Mouse (Mus musculus): ENCODE measurements at regions not wholly inside any gene's neighbourhood (a gene's known extent, or its start where the extent isn't known, plus 50 kb on each side); places are given as distances from the start of the nearest gene placed in this dataset.

DNA sequence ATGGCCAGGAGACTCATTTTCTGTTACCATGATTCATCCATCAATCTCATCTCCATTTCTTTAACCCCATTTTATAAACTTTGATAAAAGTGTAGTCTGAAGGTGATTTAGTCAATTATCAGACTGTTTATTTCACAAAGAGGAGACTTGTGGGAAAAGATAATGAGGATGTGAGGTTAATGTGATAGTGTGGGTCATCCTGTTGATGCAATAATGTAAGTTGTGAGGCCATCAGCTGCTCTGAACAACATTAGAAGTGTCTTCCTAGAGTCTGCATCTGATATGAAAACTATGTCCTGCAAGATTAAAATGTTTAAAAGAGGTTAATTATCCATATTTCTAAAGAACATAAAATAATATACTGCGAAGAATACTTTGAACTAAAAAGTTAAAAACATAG, 842.8 kb downstream of the Pcdh17 start:
- no peak for DNase-seq

DNA sequence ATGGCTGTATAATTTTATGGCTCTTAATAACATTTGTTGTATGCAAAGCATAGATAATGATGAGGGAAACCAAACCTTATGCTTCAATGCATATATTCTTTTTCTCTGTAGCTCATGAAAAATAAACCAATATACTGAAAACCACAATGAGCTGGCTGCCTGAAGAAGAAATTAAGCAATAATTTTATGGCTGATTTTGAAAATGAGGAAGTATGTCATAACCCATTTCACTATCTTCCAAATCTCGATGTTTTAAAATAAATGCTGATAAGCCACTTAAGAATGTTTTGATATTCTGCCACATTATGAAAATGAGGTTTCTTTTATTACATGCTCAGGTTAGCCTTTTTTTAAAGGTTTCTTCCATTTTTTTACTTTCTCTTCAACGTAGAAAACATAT, 844.1 kb downstream of the Pcdh17 start:
- DNase-seq: no peak

DNA sequence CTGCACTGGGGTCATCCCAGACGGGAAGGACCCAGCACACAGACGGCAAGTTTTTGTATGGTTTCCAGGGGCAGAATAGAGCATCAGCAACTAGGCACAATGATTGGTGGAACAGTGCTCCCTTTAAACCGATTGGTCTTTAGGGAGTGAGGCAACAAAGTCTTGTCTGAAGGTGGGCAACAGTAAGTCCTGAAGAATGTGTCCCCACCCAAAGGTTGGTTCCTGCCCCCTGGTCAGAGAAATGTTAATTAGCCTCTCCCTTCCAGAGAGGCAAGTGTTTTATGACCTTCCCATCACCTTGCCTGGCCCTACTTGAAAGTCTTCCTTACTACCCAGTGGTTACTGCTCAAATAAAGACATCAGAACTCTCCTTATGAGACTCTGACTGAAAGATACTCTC, 855.6 kb downstream of the Pcdh17 start:
- DNase-seq: no peak

DNA sequence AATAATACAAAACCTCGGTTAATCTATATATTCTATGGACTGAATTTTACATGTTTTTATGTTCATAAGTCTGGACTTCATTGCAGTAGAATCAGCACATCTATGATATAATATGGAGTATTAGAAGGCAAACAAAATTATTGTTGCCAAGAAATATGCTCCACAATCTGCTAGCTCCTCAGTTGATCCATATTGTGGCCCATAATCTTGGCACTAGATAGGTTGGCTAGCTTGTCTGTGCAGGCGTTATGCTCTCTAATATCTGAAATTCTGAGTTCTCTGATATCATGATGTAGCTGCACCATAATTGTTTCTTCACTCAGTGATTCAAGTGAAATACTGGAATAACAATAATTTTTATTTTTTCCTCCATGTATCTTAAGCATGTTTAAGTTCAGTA, 877.3 kb downstream of the Pcdh17 start:
- DNase-seq: no peak

DNA sequence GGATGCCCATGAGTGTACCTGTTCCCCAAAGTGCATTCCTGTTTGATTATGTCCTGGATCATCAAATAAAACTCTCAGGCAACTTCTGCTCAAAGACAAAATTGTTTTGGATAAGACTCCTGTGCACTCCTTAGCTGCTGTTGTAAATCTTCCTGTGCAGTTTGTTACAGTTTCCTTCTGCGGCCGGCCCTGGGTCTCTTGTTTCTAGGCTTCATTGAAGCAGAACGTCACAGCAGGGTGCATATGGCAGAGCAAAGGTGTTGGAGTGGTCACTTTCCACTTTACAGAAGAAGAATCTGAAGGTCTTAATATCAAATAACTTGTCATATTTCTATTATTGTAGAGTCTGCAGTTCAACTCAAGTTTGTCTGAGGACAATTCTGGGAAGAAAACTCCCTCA, 889.9 kb downstream of the Pcdh17 start:
- no peak for DNase-seq

DNA sequence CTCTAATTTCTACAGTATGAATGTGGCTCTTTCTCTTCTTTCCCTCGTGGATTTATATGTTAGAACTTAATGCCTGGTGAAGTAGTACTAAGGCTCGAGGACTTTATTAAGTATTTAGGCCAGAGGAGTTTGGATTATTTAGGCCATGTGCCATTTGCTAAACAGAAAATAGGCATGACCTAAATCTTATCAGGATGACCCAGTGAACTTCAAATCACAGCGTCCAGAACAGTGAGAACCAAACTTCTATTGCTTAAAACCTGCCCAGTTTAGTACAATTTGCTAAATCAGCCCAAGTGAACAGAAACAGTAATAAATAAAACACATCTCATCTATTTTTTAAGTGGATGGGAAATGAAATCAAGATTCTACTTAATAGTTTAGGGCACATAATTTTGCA, 893.8 kb downstream of the Pcdh17 start:
- no peak for DNase-seq

DNA sequence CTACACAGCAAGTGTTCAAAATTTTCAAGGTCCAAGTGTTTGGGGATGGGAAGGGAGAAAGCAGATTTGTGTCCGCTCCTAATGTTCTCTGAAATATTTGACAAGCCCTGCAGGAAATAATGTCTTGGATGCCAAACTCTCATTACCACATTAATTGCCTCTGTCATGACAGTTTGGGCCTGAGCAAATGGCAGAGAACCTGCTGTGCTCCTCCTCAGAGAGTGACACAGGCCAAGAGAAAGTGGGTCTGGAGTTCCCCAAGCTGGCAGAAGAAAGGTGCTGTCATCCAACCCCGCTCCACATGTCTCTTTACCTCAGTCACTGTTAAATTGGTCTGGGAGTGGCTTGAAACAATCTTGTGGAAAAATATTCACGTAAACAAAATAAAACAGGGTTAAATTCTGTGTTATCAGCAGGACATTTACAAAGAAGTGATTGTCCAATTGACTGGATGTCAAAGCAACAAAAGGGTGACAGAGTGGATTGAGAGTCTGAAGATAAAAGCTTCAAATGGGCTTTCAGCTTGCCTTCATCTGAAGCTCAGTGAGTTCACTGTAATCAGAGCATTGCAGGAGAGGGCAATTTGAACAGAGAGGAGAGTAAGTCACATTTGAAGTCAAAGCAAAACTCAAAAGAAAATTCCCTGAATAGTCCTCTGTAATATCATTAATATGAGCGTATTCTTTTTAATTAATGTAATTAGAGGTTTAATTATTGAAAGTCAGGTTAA, 911.4 kb downstream of the Pcdh17 start:
- DNase-seq: peak; percentile 12 to 35

DNA sequence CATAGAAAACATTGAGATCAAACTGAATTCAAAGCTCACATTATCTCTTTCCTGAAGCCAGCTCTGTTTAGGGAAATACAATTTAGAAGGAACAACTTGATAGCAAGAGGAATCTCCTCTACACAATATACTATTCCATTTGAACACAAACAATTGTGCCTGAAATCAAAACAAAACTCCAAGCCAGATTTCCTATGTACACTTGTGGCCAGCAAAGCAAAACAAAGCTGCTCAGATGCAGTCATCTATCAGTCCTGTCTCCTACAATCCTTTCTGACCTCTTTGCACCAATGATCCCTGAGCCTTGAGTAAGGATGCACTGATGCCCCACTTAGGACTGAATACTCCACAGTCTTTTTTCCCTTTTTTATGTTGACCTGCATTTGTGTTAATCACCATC, 920.2 kb downstream of the Pcdh17 start:
- no peak for DNase-seq

DNA sequence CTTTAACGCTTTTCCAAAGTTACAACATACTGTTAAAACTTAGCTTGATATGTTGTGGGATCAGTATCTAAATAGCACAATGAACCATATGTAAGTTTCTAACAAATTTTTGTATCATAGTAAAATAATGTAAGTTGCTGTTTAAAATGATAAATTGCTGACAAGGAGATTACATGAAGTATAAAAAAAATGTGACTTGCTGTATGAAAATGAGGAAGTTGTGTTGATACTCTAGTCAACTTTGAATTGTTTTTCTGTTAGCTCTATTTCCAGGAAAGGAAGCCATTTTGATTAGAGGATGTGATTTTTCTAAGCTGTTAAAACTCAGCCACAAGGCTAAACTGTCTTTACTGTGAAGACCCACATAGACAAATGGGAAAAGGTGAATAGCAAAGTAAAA, 929.9 kb downstream of the Pcdh17 start:
- DNase-seq: no peak

DNA sequence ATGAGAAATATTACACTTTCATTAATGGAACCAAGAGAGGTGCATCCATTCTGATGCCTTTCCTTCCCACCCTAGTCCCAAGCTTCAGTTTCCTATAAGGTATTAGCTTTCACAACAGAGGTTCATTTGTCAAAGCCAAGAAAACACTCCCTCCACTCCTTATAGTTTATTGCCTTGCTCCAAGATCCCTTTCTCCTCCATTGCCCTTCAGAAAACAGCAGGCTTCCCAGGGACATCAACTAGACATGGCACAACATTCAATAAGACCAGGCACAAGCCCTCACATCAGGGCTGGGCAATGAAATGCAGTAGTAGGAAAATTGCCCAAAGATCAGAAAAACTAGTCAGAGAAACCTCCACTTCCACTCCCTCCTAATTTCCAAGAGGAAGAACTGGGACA, 960.3 kb downstream of the Pcdh17 start:
- no peak for DNase-seq
